Mouse (Mus musculus) midbrain, embryonic 10.5 days (tissue): ENCODE measurements at regions not wholly inside any gene's neighbourhood (a gene's known extent, or its start where the extent isn't known, plus 50 kb on each side); places are given as distances from the start of the nearest gene placed in this dataset.

Experiments
- DNase-seq: peaks from one replicate; pipeline ENCODE4 v3.0.0-alpha.2; 2017; ENCODE audit warnings: low spot score
- H3K27ac ChIP-seq: fragments of 300-500 bp; sonication (generic); replicated peaks from 2 replicates; pipeline ENCODE4 v1.5.1; 2016; ENCODE audit warnings: mild to moderate bottlenecking
- H3K27me3 ChIP-seq: fragments of 300-500 bp; sonication (generic); 2 replicates; pipeline ENCODE4 v1.6.1; 2016; ENCODE audit warnings: low read depth, mild to moderate bottlenecking; ENCODE audit not compliant: poor library complexity, severe bottlenecking
- H3K36me3 ChIP-seq: fragments of 300-500 bp; sonication (generic); 2 replicates; pipeline ENCODE4 v1.6.1; 2016; ENCODE audit warnings: mild to moderate bottlenecking, moderate library complexity
- H3K4me1 ChIP-seq: fragments of 300-500 bp; sonication (generic); 2 replicates; pipeline ENCODE4 v1.6.1; 2016
- H3K4me3 ChIP-seq: fragments of 300-500 bp; sonication (generic); 2 replicates; pipeline ENCODE4 v1.5.1; 2016; ENCODE audit warnings: mild to moderate bottlenecking, moderate library complexity
- H3K9me3 ChIP-seq: fragments of 300-500 bp; sonication (generic); replicated peaks from 2 replicates; pipeline ENCODE4 v1.6.1; 2016; ENCODE audit warnings: mild to moderate bottlenecking
- WGBS: fragments of 180-500 bp; shearing (Covaris S2); methylation state at CpG from one replicate; pipeline ENCODE4 v1.1.7; 2016; 5-methylcytosine and 5-hydroxymethylcytosine counted together

GRCm38 (mm10) chr13:102411840-102412239 is 281.5 kb upstream of the Cd180 start:
- Histone ChIP-seq H3K27ac (no peak overlapping the region), H3K36me3 (no peaks in the 10 kb centered on the region), H3K4me1 (no peaks in the 10 kb centered on the region), H3K4me3 (no peak overlapping the region), H3K9me3 (no peaks in the 10 kb centered on the region), H3K27me3 (no peaks in the 10 kb centered on the region)
- WGBS, result 93% methylated on average over 4 of the region's 4 CpGs
- no peak for DNase-seq

- Histone ChIP-seq H3K27me3 (no peaks in the 10 kb centered on the region), H3K27ac (no peak overlapping the region)
- 83% methylated on average over 3 of the region's 3 CpGs for WGBS
These were observed 258.9 kb upstream of the Cd180 start for GRCm38 (mm10) chr13:102434372-102434954.

GRCm38 (mm10) chr13:102442676-102443075 is 250.7 kb upstream of the Cd180 start:
- H3K4me3 ChIP-seq, result no peak overlapping the region
- WGBS, result 91% methylated on average over 2 of the region's 2 CpGs
- no peaks in the 10 kb centered on the region for H3K36me3 ChIP-seq
- DNase-seq, result no peak
- no peaks in the 10 kb centered on the region for H3K9me3 ChIP-seq
- no peak overlapping the region for H3K27ac ChIP-seq
- H3K27me3 ChIP-seq, result peaks cover 14% of the 10 kb centered on the region; the same call in 1 of the 2 replicates
- no peaks in the 10 kb centered on the region for H3K4me1 ChIP-seq

More at GRCm38 (mm10) chr13:102434372-102434954, 258.9 kb upstream of the Cd180 start:
- Histone ChIP-seq H3K4me1 (peaks cover 4% of the 10 kb centered on the region; the same call in 1 of the 2 replicates), H3K4me3 (no peak overlapping the region), H3K36me3 (no peaks in the 10 kb centered on the region), H3K9me3 (no peaks in the 10 kb centered on the region)
- DNase-seq, result no peak

- H3K4me3 ChIP-seq, result no peak overlapping the region
- peaks cover 14% of the 10 kb centered on the region for H3K4me1 ChIP-seq
- no peaks in the 10 kb centered on the region for H3K9me3 ChIP-seq
- WGBS, result 87% methylated on average over 5 of the region's 5 CpGs
- no peak for DNase-seq
- no peak overlapping the region for H3K27ac ChIP-seq
- peaks cover 35% of the 10 kb centered on the region for H3K27me3 ChIP-seq
- no peaks in the 10 kb centered on the region for H3K36me3 ChIP-seq
These were observed 246.0 kb upstream of the Cd180 start for GRCm38 (mm10) chr13:102447310-102447709.

- Histone ChIP-seq H3K4me3 (no peak overlapping the region), H3K36me3 (no peaks in the 10 kb centered on the region), H3K9me3 (no peaks in the 10 kb centered on the region), H3K27me3 (peaks cover 58% of the 10 kb centered on the region), H3K4me1 (peaks cover 14% of the 10 kb centered on the region), H3K27ac (no peak overlapping the region)
- WGBS, result 9% methylated on average over 8 of the region's 8 CpGs
- peak; percentile 38 for DNase-seq
These were observed 243.8 kb upstream of the Cd180 start for GRCm38 (mm10) chr13:102449416-102450121.

GRCm38 (mm10) chr13:102451176-102451575 is 242.2 kb upstream of the Cd180 start:
- no peak overlapping the region for H3K27ac ChIP-seq
- no peak overlapping the region for H3K4me3 ChIP-seq
- peaks cover 64% of the 10 kb centered on the region for H3K27me3 ChIP-seq
- no peak for DNase-seq
- H3K9me3 ChIP-seq, result no peaks in the 10 kb centered on the region
- no peaks in the 10 kb centered on the region for H3K36me3 ChIP-seq
- H3K4me1 ChIP-seq, result peaks cover 14% of the 10 kb centered on the region
- 70% methylated on average over 7 of the region's 7 CpGs for WGBS

- 35% methylated on average over 2 of the region's 2 CpGs for WGBS
- no peak overlapping the region for H3K4me3 ChIP-seq
These were observed 234.6 kb upstream of the Cd180 start for GRCm38 (mm10) chr13:102458711-102459110.

GRCm38 (mm10) chr13:102463993-102464392 is 229.4 kb upstream of the Cd180 start:
- no peak for DNase-seq
- H3K4me3 ChIP-seq, result no peak overlapping the region
- WGBS, result 85% methylated on average over 2 of the region's 2 CpGs
- no peaks in the 10 kb centered on the region for H3K36me3 ChIP-seq
- H3K27me3 ChIP-seq, result no peaks in the 10 kb centered on the region
- H3K9me3 ChIP-seq, result no peaks in the 10 kb centered on the region
- H3K4me1 ChIP-seq, result peaks cover 1% of the 10 kb centered on the region; the same call in 1 of the 2 replicates
- H3K27ac ChIP-seq, result no peak overlapping the region

More at GRCm38 (mm10) chr13:102458711-102459110, 234.6 kb upstream of the Cd180 start:
- no peaks in the 10 kb centered on the region for H3K36me3 ChIP-seq
- H3K27ac ChIP-seq, result no peak overlapping the region
- DNase-seq, result no peak
- peaks cover 9% of the 10 kb centered on the region; the same call in 1 of the 2 replicates for H3K4me1 ChIP-seq
- peaks cover 22% of the 10 kb centered on the region; the same call in 1 of the 2 replicates for H3K27me3 ChIP-seq
- no peaks in the 10 kb centered on the region for H3K9me3 ChIP-seq

- DNase-seq, result no peak
- Histone ChIP-seq H3K4me3 (no peak overlapping the region), H3K36me3 (no peaks in the 10 kb centered on the region), H3K27ac (no peak overlapping the region), H3K4me1 (peaks cover 5% of the 10 kb centered on the region; the same call in 1 of the 2 replicates), H3K27me3 (no peaks in the 10 kb centered on the region; the same call in 1 of the 2 replicates), H3K9me3 (no peaks in the 10 kb centered on the region)
- 85% methylated on average over 3 of the region's 3 CpGs for WGBS
These were observed 211.5 kb upstream of the Cd180 start for GRCm38 (mm10) chr13:102481906-102482305.

GRCm38 (mm10) chr13:102482451-102482850 is 210.9 kb upstream of the Cd180 start:
- no peak for DNase-seq
- WGBS, result 92% methylated on average over 3 of the region's 3 CpGs
- H3K36me3 ChIP-seq, result no peaks in the 10 kb centered on the region

GRCm38 (mm10) chr13:102487416-102488097 is 205.8 kb upstream of the Cd180 start:
- Histone ChIP-seq H3K4me3 (no peak overlapping the region), H3K36me3 (no peaks in the 10 kb centered on the region), H3K27ac (peak overlapping the region; percentile 46), H3K9me3 (no peaks in the 10 kb centered on the region), H3K27me3 (no peaks in the 10 kb centered on the region; the same call in 1 of the 2 replicates), H3K4me1 (peaks cover 6% of the 10 kb centered on the region)
- WGBS, result 43% methylated on average over 4 of the region's 4 CpGs
- peak; percentile 28 for DNase-seq

More at GRCm38 (mm10) chr13:102482451-102482850, 210.9 kb upstream of the Cd180 start:
- no peak overlapping the region for H3K27ac ChIP-seq
- H3K4me3 ChIP-seq, result no peak overlapping the region
- peaks cover 5% of the 10 kb centered on the region; the same call in 1 of the 2 replicates for H3K4me1 ChIP-seq
- H3K27me3 ChIP-seq, result no peaks in the 10 kb centered on the region; the same call in 1 of the 2 replicates
- H3K9me3 ChIP-seq, result no peaks in the 10 kb centered on the region

- Histone ChIP-seq H3K27ac (no peak overlapping the region), H3K27me3 (no peaks in the 10 kb centered on the region; the same call in 1 of the 2 replicates), H3K4me3 (no peak overlapping the region), H3K36me3 (no peaks in the 10 kb centered on the region), H3K9me3 (no peaks in the 10 kb centered on the region), H3K4me1 (peaks cover 6% of the 10 kb centered on the region)
- WGBS, result 84% methylated on average over 4 of the region's 4 CpGs
- DNase-seq, result no peak
These were observed 202.0 kb upstream of the Cd180 start for GRCm38 (mm10) chr13:102491370-102491769.
